Mouse (Mus musculus) CD4-positive, CD25-positive, alpha-beta regulatory T cell, adult 4 months (primary cell): ENCODE measurements around the gene Accsl. TPM values are rescaled to one million over a fixed set of nuclear protein-coding genes. Genes with fewer than 3 reads are reported as not detected.

Source experiments
- ATAC-seq: one replicate; pipeline ENCODE4 v1.8.0; 2017
- polyA plus RNA-seq, 2 experiments: library from polyadenylated mRNA; unstranded; fragments of 100-300 nt; shearing (Covaris generic); gene quantifications; one replicate each; pipeline ENCODE4 v1.2.1; 2017

Accsl gene
- polyA plus RNA-seq, result not detected

DNA sequence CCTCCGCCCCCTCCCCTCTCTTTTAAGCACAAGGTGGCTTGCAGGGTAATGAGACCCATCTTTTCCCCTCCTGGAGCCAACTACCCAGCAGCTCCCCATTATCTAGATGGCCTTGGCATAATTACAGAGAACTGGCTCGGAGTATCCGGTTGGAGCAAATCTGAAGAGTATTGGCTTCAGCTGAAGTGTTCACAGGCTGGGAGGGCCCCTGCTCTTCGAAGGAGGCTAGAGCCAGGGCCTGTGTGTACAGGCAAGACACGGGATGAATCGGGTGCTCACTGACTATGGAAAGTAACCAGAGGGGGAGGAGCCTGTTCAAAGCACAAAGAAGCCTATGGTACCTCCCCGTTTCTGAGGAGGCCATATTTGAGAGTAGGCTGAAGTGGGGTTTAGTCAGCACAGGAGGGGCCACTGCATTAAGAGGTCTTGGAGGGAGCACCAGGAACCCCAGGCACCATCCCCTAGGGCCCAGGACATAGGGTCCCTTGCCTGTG is at the start of gene Accsl:
Gene Accsl (minus strand): TSS at position 51 of the 494 bp plus-strand sequence.
- ATAC-seq, result no peak

DNA sequence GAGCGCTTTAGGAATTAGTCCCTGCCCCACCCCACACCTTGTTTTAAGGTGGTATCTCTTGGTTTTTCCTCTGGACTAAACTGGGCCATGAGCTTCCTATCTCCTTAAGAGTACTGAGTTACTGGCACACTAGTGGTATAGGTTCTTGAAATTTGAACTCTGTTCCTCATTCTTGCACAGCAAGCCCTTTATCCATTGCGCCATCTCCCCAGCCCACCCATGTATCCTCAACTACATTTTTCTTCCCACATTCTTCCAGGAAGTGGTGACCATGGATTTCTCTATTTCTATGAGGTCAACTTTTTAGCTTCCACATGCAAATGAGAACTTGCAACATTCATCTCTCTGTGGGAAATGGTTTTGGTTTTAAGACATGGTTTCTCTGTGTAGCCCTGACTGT is 44.6 kb upstream of the Accsl start:
- ATAC-seq, result no peak

DNA sequence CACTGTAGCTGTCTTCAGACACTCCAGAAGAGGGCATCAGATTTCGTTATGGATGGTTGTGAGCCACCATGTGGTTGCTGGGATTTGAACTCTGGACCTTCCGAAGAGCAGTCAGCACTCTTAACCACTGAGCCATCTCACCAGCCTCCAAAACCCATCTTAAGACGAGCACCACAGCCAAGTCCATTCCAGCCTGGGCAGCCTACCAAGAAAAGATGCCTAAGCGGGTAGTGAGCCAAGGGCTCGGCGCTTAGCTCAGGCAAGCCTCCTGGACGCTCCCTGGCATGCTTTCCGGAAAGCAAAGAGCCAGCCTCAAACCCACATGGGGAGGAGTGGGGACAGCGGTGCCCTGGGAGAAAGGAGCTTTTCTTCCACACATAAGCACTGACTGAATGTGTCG is 43.0 kb upstream of the Accsl start:
- ATAC-seq, result no peak

DNA sequence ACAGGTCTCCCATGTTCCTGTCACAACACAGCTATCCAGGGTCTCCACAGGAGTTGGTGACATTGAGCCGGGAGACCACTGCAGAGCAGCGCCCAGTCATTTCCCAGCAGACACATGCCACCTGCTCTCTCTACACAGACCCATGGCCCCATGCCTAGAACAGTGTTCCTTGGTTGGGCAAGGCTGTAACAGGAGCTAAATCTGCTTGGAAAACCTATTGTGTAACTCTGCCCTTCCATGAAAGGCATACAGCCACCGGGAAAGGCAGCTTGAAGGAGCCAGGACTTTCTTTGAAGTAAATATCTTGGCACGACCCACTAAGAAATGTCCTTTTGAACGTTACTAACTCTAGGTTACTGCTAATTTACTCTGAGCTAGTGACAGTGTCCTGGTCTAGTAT is 40.8 kb upstream of the Accsl start:
- no peak for ATAC-seq

DNA sequence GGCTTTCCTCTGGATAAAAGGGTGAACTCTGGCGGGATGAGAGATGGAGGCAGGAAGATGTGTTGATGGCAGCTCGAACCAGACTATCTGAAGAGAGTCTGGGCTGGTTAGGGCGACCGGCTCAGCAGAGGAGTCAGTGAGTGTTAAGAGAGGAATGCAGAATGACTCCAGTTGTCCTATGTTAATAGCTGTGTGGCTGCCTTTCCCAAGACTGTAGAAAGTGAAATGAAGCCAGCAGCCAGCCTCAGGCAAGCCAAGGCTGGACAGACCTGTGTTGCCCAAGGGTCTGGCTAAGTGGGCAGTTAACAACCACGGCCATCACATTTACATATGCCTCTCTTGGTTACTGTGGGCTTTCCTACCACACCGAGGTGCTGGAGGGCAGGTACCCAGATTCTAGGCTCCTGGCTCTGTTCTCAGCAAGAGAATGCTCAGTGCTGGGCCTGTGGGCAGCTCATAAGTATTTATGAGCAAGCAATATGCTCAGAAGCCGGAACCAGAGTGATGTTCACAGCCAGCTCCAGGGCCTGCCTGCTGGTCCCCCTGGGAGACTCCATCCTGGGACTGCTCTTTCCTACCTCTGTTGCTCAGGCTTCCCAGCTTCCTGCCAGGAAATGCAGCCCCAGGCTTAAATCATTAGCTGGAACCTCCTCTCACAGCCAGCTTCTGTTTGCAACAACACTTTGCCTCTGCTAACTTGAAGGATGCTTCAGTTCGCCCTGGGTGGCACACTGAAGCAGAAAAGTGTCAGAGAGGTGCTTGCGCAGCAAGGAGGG is 38.8 kb upstream of the Accsl start:
- ATAC-seq, result no peak

DNA sequence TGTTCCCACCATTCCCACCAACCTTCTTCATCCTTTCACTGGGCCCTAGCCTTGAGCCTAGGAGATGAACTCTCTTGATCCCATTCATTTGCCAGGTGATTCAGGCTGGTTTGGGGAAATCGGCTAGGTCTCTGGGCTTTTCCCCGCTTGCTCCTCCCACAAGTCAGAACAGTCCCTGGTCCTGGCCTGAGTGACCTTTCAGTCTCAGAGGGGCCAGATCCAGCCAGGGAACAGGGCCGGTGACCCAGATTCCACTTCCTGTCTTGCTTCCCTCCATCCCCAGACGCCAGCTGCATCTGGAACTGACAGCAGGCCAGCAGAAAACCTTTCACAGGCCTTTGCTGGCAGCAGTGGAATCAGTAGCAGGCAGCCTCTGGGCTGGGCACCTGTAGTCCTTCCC is 37.4 kb upstream of the Accsl start:
- ATAC-seq, result no peak

DNA sequence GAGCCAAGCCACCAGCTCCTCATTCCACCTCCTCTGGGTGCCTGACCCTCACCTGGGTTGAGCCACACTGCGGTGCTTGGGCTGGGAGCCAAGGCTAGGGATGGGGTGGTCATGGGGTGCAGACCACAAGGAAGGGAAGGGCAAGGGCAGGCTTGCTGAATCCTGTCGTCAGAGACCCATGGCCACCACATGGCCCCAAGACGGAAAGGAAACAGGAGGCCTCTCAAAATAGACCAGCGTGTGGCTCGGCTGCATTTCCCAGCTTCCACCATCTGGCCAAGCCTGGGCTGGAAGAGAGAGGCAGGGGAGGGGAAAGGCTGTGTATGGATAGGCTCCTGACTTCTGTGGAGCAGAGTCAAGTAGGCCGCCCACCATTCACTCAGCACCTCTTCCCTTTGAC is 34.5 kb upstream of the Accsl start:
- no peak for ATAC-seq

DNA sequence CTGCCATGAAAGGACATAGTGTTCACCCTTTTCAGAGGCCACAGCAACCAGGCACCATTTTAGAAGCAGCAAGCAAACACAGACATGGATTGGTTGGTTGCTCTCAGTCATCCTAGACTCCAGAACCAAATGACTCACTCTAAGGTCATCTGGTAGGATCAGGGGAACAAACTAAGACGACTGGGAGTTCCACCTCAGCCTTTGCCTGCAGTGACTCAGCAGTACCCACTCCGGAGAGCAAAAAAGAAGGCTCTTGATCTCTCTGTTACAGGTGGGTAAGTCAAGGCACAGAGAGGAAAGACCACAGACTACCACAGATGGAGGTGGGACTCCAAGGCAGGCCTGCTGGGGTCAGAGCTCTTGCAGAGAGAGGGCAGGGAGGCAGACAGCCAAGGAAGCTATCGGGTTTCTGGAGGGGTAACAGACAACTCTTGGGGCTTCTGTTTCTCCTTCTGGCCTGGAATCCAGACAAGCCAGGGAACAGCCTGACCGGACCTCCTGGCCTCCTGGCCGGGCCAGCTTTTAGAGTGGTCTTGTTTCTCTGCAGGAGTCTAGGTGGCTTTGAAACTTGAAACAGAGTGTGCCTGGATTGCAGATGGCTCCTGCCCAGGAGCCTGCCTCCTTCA is 33.8 kb upstream of the Accsl start:
- no peak for ATAC-seq

DNA sequence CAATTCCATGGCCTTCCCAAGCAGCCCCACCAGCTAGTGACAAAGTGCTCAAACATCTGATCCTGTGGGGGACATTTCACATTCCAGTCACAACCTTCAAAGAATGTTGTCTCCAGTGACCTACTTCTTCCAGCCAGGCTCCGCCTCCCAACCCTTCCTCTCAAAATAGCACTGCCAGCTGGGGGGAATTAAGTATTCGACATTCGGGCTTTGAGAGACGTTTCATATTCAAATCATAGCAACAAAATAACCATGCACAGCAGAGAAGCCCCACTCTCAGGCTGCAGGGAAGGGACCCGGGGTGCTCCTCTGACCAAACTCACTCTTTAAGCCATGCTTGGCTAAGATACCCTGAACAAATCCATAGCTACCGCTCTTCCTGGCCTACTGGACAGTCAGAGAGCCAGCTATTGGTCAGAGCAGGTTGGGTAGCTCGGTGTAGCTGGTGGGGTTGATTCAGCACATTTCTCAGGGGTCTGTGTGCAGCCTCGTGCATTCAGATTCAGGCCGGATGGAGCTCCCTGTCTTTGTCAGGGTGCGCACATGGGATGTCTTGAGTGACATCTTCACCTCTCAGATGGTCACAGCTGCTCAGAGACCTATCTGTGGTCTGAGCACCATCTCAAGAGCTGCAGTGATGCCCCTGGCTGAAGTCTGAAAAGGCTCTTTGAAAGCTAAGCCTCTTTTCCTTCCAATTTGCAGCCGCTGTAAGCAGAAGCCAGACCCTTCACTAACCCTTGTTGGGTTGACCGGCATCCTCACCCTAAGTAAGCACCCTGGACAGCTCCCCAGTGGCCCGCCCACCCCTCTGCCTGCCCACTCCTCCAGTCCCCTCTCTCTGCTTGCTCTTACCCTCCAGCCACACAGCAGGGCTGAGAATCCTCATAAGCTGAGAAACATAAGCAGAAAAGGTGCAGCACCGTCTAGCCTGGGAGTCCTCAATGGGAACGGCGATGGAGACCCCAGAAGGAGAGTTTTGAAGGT is 30.7 kb upstream of the Accsl start:
- ATAC-seq, result no peak

DNA sequence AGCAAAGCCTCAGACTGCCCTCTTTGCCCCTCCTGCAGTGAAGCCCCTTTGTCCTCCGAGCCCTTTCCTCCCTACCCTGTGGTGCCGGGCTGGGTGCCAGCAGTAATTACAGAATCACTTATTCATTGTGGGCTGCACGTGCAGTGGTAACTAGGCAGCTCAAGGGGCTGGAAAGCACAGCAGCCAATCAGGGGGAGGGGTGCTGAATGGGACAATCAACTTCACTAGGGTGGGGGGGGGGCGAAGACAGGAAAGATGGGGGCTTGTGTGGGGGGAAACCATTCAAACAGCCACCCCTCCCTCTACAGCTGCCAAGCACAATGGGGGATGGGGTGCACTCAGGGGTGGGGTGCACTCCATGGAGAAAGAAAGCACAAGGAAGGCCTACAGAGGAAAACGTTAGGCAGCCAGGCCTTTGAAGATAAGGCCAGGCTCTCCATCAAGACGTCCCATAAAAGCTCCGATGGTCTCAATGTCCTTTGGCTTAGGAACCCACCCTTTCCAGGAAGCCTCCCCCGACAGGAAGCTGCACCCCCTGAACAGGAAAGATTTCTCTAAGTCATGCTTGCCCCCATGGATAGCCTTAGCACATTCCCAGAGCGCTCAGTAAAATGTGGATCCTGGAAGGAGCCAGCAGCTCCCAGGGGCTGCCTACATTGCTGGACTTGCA is 22.8 kb upstream of the Accsl start:
- ATAC-seq, result no peak

DNA sequence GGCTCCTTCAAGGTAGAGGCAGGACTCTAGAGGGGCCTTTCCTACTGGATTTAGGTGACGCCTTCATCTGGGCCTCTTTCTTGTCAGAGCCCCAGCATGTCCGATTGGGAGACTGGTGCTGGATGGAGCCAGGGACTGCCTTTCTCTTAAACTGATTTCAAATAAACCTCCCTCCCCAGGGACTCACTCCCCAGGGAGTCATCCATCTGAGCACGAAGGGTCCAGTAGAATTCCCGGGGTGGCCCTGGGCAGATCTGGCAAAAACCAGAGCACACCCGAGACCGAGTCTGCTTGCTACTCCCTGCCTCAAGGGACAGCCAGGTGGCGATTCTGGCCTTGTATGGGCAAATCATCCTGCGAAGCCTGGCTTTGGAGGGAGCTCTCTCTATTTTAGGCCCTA is 21.2 kb upstream of the Accsl start:
- ATAC-seq, result no peak

DNA sequence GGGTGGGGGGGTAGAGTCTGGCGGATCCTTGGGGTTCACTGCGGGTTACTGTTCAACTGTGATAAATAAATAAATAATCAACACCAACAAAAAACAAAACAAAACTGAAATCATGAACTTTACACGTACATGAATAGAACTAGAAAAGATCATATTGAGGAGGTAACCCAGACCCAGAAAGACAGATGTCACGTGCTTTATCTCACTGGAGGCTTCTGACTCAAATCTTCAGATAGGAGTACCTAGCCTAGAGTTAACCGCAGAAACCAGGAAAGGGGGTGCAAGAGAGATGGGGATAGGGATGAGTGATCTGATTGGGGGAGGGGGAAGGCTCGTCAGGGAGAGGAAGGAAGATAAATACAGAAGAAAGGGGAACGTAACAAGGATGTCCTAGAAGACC is 20.1 kb upstream of the Accsl start:
- no peak for ATAC-seq

DNA sequence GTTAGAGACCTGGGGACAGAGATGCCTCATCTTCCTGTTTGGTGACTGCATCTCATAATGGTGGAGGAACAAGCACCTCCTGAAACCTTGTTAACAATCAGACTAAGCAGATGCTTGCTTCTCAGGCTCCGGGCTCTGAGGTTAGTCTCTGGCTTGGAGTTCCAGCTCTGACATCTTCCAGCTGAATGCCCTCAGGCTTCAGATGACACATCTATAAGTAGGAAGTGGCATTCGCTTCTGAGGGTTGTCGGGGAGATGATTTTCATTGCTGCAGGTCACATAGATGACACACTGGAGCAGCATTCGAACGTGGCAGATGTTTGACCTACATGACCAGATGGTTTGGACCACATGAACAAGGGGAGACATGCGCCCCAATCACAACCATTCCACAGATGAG is 19.4 kb upstream of the Accsl start:
- no peak for ATAC-seq

DNA sequence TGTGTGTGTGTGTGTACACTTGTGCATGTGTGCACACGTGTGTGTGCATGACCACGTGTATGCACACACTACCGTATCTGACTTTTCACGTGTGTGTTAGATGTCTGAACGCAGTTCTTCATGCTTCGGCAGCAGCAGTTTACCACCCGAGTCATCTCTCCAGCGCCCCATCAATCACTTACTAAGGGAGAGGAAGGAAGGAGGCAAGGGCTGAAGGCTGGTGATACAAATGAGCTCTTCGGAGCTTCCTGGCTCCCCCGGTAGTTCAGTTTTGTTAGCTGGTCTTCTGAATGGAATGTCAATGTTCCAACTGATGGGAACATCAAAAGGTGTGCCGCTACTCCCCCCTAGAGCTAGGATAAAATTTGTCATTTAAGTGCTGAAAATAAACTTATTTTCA is 18.3 kb upstream of the Accsl start:
- no peak for ATAC-seq

DNA sequence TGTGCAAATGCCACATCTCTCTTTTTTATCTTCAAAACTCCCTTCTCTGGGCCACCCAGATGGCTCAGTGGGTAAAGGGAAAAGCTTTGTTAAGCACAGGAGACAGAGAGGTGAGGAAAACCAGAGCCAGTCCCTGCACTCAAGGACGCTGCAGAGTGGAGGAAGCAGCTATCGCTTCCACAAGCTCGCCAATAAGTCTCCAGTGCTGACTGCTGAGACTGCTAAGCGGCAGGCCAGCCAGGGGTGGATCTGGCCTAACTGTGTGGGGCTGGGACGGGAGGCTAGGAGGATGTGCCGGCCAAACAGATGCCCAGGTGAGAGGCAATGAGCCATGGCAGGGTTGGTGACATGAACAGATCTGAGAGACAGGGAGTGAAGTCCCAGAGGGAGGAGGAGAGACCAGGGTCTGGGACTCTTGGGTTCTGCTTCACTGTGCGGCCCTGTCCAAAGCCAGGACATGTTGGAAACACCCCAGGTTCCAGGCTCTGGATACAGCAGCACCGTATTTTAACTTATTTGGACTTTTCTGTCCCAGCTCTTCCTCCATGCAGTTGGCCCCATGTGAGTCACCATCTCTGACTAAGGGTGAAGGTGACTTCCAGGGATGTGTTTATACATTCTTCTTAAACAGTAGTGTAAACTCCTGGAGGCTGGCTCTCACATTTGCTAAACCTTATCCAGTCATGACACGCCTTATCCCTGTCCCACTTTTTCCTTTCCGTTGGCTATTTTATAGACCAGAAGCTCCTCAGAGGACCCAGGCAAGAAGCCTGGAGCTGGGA is 17.2 kb upstream of the Accsl start:
- no peak for ATAC-seq

DNA sequence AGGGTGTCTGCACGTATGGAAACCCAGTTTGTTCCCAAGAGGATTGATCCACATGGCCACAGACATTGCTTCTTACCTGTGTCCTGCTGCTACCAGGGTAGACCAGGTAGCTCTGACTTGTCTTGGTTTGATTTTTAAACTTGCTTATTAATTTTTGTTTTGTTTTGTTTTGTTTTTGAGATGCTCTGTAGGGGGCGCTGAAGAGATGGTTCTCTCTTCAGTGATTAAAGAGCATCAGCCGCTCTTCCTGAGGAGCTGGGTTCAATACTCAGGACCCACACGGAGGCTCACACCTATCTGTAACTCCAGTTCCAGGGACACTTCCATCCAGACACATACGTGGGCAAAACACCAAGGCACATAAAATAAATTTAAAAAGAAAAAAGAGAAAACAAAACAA is 14.1 kb upstream of the Accsl start:
- ATAC-seq, result no peak

DNA sequence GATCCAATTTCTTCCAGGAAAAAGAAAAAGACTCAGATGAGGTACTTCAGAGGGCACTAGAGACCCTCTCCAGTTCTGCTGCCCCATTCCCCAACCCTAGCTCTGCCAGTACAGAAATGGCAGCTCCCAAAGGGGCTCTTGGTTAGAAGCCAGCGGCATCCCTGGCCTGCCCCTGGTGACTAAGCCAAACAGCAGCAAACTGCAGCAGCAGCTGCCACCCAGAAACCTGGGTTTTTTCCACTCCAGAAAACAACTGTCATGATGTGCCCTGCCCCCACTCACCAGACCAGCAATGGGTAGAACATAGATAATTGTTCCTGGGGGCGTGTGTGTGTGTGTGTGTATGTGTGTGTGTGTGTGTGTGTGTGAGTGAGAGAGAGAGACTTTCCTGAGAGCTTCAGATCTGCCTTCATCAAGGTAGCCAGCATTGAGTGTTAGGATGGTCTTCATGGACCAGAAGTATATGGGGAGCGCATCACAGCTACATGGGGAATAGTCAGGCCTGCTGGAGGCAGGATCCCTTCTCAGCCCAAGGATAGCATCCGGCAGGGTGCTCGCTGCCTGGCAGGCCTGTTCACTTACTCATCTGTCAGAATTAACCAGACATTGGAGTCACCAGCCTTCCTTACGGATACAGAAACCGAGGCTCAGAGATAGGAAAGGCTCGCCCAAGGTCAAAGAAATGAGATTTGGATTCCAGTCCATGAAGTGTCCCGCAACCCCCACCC is 12.8 kb upstream of the Accsl start:
- ATAC-seq, result no peak

DNA sequence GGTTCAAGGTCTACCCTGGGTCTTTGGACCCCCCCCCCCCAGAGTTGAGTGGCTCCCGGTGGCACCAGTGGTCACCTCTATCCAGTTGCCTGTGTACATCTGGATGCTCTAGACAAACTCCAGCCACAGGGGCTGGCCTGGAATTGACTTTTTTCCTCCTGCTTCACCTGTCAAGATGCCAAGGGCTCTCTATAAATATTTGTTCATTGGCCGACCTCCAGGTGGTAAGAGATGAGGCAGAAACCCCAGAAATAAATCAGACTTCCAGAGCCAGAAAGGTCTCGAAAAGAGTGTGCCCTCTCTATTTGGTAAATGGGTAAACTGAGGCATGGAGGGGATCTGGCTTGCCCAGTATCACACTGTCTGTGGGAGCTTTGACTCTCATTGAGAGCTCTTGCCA is 12.0 kb upstream of the Accsl start:
- no peak for ATAC-seq

DNA sequence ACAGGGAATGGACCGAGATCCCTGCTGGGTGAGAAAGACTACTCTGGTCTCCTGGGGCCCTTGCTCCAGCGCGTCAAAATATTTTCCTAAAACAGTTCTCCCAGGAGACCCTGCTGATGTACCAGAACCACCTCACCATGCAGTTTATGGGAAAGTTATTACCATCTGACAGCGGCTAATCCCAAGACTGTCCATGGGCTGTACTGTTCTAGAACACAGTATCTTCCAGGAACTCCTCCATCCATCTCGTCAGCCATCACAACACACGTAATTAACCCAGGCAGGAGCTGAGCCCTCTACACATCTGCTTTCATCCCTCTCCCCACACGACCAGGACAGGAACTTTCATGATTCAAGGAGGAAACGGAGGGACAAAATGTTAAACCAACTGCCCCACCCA is 11.5 kb upstream of the Accsl start:
- ATAC-seq, result no peak

DNA sequence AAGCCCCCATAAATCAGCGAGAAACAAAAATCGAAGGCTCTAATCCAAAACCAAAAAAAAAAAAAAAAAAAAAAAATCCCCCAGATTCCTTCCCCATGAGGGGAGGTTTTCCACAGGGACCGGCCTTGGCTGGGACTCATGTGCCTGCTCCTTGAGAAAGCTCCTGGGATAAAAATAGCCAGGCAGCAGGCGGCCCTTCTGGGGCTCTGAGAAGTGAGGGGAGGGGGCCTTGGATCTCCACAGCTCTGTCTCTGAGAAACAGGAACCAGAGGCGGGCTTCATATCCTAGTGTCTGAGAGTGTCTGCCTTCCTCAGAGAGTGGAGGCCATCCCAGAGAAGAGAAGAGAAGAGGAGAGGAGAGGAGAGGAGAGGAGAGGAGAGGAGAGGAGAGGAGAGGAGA is 8.0 kb upstream of the Accsl start:
- no peak for ATAC-seq

DNA sequence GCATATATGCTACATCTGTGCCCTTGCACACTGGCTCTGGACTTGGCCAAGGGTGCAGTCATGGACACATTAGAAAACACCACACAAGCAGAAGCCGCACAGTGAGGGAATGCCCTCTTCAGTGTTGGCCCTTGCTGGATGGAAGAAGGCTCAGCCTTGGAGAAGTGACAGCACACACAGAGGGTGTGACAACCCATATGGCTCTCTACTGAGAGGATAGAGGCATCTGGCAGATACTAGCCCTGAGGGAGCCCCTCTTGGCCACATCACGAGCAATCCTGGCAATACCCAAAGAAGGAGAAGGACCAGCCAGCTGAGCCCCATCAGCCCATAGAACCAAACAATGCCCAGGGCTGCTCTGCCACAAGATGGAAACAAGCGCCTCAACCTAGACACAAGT is 5.6 kb upstream of the Accsl start:
- no peak for ATAC-seq
